Mouse (Mus musculus): ENCODE measurements at regions not wholly inside any gene's neighbourhood (a gene's known extent, or its start where the extent isn't known, plus 50 kb on each side); places are given as distances from the start of the nearest gene placed in this dataset.

DNA sequence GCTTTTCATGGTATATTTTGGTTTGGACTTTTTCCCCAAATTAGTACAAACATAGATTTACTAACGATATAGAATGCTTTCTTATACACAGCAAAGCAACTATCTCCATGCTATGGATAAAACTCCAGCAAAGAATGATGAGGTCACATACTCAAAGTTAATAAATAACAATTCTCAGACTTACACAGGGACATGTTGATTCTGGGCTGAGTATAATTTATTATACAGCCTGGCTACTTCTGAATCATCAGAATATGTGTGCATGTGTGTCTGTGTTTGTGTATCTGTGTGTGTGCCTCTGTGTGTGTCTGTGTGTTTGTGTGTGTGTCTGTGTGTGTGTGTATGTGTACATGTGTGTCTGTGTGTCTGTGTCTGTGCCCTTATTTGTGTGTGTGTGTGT is 314.1 kb upstream of the N6amt1 start:
- Histone ChIP-seq H3K27me3 (ENCODE audit: control insufficient read depth, insufficient read depth, insufficient read length) (no peaks in the 10 kb centered on the region), H3K79me2 (ENCODE audit: control insufficient read depth, insufficient read depth) (no peaks in the 10 kb centered on the region), H3ac (ENCODE audit: control insufficient read depth, insufficient read length) (no peak overlapping the region), H3K4me3 (no peak overlapping the region), H3K36me3 (ENCODE audit: control insufficient read depth, insufficient read depth) (no peaks in the 10 kb centered on the region), H3K4me2 (ENCODE audit: low read depth) (no peak overlapping the region)
- TF ChIP-seq REST (IDR thresholded peaks at IDR 0.05; ENCODE audit: insufficient read depth, insufficient read length) (no peak), USF1 (IDR thresholded peaks at IDR 0.05; ENCODE audit: low read depth) (no peak), E2F4 (IDR thresholded peaks at IDR 0.05; ENCODE audit: insufficient read depth) (no peak), TCF12 (IDR thresholded peaks at IDR 0.05; ENCODE audit: insufficient read depth, poor library complexity, severe bottlenecking) (no peak), POLR2AphosphoS2 (IDR thresholded peaks at IDR 0.05; ENCODE audit: insufficient read length, low read depth) (no peak), MYOD1 (IDR thresholded peaks at IDR 0.05; ENCODE audit: control insufficient read depth in 1 of 3, insufficient read length in 2 of 3, low read depth in 2 of 3) (no peak), MYOG (IDR thresholded peaks at IDR 0.05; ENCODE audit: control insufficient read depth in 1 of 3, insufficient read depth in 1 of 3, insufficient read length in 2 of 3, low read depth in 2 of 3) (no peak), CEBPB (IDR thresholded peaks at IDR 0.05; ENCODE audit: insufficient read depth, poor library complexity, severe bottlenecking) (no peak), SRF (IDR thresholded peaks at IDR 0.05; ENCODE audit: control insufficient read depth, insufficient read length, low read depth) (no peak), POLR2A (IDR thresholded peaks at IDR 0.05; ENCODE audit: insufficient read length, low read depth) (no peak), MAX (IDR thresholded peaks at IDR 0.05; ENCODE audit: low read depth) (no peak), TCF3 (IDR thresholded peaks at IDR 0.05; ENCODE audit: insufficient read length, low read depth) (no peak)

DNA sequence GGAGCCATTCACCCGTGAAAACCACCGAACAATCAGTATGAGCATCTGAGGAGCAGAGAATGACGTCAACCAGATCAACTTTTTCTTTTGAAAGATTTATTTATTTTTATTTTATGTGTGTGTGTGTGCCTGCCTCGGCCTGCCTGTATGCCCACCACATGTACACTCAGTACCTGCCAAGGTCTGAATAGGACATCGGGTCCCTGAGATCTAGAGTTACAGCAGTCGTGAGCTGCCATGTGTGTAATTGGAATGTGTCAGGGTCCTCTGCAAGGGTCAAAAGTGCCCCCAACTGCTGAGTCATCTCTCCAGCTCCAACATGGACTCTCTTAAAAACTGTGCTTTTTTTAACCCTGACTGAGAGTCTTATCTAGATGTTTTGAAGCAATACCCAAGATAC is 316.9 kb upstream of the N6amt1 start:
- Histone ChIP-seq H3K36me3 (ENCODE audit: control insufficient read depth, insufficient read depth) (no peaks in the 10 kb centered on the region), H3ac (ENCODE audit: control insufficient read depth, insufficient read length) (no peak overlapping the region), H3K4me3 (no peak overlapping the region), H3K27me3 (ENCODE audit: control insufficient read depth, insufficient read depth, insufficient read length) (no peaks in the 10 kb centered on the region), H3K4me2 (ENCODE audit: low read depth) (no peak overlapping the region), H3K79me2 (ENCODE audit: control insufficient read depth, insufficient read depth) (no peaks in the 10 kb centered on the region)
- TF ChIP-seq MAX (IDR thresholded peaks at IDR 0.05; ENCODE audit: low read depth) (no peak), CEBPB (IDR thresholded peaks at IDR 0.05; ENCODE audit: insufficient read depth, poor library complexity, severe bottlenecking) (no peak), POLR2AphosphoS2 (IDR thresholded peaks at IDR 0.05; ENCODE audit: insufficient read length, low read depth) (no peak), TCF3 (IDR thresholded peaks at IDR 0.05; ENCODE audit: insufficient read length, low read depth) (no peak), POLR2A (IDR thresholded peaks at IDR 0.05; ENCODE audit: insufficient read length, low read depth) (no peak), MYOD1 (IDR thresholded peaks at IDR 0.05; ENCODE audit: control insufficient read depth in 1 of 3, insufficient read length in 2 of 3, low read depth in 2 of 3) (no peak), MYOG (IDR thresholded peaks at IDR 0.05; ENCODE audit: control insufficient read depth in 1 of 3, insufficient read depth in 1 of 3, insufficient read length in 2 of 3, low read depth in 2 of 3) (no peak), E2F4 (IDR thresholded peaks at IDR 0.05; ENCODE audit: insufficient read depth) (no peak), SRF (IDR thresholded peaks at IDR 0.05; ENCODE audit: control insufficient read depth, insufficient read length, low read depth) (no peak), REST (IDR thresholded peaks at IDR 0.05; ENCODE audit: insufficient read depth, insufficient read length) (no peak), TCF12 (IDR thresholded peaks at IDR 0.05; ENCODE audit: insufficient read depth, poor library complexity, severe bottlenecking) (no peak), USF1 (IDR thresholded peaks at IDR 0.05; ENCODE audit: low read depth) (no peak)

DNA sequence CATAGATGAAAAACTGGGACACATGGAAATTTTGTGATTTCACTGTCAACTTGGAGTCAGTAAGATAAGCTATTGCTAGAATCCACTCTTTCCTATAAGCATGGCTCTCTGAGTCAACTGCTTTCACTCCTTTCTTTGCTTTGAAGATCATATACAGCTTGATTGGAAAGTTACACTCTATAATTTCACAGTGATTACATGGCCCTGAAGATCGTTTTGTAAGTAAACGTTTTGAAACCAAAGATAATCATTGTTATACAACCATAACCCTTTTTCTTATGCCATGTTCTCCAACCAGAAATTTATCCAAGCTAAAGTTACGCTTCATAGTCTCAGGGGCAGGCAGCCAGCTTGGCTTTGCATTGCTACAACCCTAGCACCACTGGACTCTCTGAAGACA is 322.1 kb upstream of the N6amt1 start:
- TF ChIP-seq POLR2AphosphoS2 (IDR thresholded peaks at IDR 0.05; ENCODE audit: insufficient read length, low read depth) (no peak), E2F4 (IDR thresholded peaks at IDR 0.05; ENCODE audit: insufficient read depth) (no peak), SRF (IDR thresholded peaks at IDR 0.05; ENCODE audit: control insufficient read depth, insufficient read length, low read depth) (no peak), TCF3 (IDR thresholded peaks at IDR 0.05; ENCODE audit: insufficient read length, low read depth) (no peak), MAX (IDR thresholded peaks at IDR 0.05; ENCODE audit: low read depth) (no peak), REST (IDR thresholded peaks at IDR 0.05; ENCODE audit: insufficient read depth, insufficient read length) (no peak), MYOD1 (IDR thresholded peaks at IDR 0.05; ENCODE audit: control insufficient read depth in 1 of 3, insufficient read length in 2 of 3, low read depth in 2 of 3) (no peak), CEBPB (IDR thresholded peaks at IDR 0.05; ENCODE audit: insufficient read depth, poor library complexity, severe bottlenecking) (no peak), TCF12 (IDR thresholded peaks at IDR 0.05; ENCODE audit: insufficient read depth, poor library complexity, severe bottlenecking) (no peak), POLR2A (IDR thresholded peaks at IDR 0.05; ENCODE audit: insufficient read length, low read depth) (no peak), MYOG (IDR thresholded peaks at IDR 0.05; ENCODE audit: control insufficient read depth in 1 of 3, insufficient read depth in 1 of 3, insufficient read length in 2 of 3, low read depth in 2 of 3) (no peak), USF1 (IDR thresholded peaks at IDR 0.05; ENCODE audit: low read depth) (no peak)
- H3K4me3 ChIP-seq = no peak overlapping the region
- no peaks in the 10 kb centered on the region for H3K27me3 ChIP-seq (ENCODE audit: control insufficient read depth, insufficient read depth, insufficient read length)
- no peak overlapping the region for H3ac ChIP-seq (ENCODE audit: control insufficient read depth, insufficient read length)
- no peaks in the 10 kb centered on the region for H3K79me2 ChIP-seq (ENCODE audit: control insufficient read depth, insufficient read depth)
- H3K4me2 ChIP-seq (ENCODE audit: low read depth) = no peak overlapping the region
- no peaks in the 10 kb centered on the region for H3K36me3 ChIP-seq (ENCODE audit: control insufficient read depth, insufficient read depth)

DNA sequence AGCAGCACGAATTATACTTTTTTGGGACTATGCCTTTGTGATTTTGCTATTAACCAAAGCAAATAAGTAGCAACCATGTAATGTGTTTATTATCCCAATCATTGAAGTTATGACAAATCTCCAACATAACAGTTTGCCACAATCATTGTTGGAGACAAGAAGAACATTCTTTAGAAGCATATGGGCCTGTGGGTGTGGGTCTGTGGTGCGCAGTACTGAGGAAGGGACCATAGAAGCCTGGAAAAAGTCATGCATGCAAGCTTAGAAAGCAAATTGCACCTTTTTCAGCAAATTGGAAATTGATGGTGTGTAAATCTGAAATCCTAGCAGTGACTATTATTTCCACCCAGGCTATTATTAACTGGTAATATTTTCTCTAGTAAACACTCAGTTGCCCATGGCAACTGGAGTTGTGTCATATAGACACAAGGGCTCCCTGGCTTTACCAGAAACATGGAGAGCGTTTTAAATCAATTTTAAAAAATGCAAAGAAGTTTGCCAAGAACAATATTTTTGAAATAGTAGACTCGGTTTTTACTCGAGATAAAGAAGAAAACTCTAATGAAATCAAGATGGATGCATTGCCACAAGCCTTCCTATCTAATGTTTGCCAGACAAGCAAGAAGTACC is 325.4 kb upstream of the N6amt1 start:
- Histone ChIP-seq H3K4me2 (ENCODE audit: low read depth) (no peak overlapping the region), H3K27me3 (ENCODE audit: control insufficient read depth, insufficient read depth, insufficient read length) (no peaks in the 10 kb centered on the region), H3K4me3 (no peak overlapping the region), H3K36me3 (ENCODE audit: control insufficient read depth, insufficient read depth) (no peaks in the 10 kb centered on the region), H3ac (ENCODE audit: control insufficient read depth, insufficient read length) (no peak overlapping the region), H3K79me2 (ENCODE audit: control insufficient read depth, insufficient read depth) (no peaks in the 10 kb centered on the region)
- TF ChIP-seq TCF3 (IDR thresholded peaks at IDR 0.05; ENCODE audit: insufficient read length, low read depth) (no peak), MYOG (IDR thresholded peaks at IDR 0.05; ENCODE audit: control insufficient read depth in 1 of 3, insufficient read depth in 1 of 3, insufficient read length in 2 of 3, low read depth in 2 of 3) (no peak), REST (IDR thresholded peaks at IDR 0.05; ENCODE audit: insufficient read depth, insufficient read length) (no peak), SRF (IDR thresholded peaks at IDR 0.05; ENCODE audit: control insufficient read depth, insufficient read length, low read depth) (no peak), CEBPB (IDR thresholded peaks at IDR 0.05; ENCODE audit: insufficient read depth, poor library complexity, severe bottlenecking) (no peak), TCF12 (IDR thresholded peaks at IDR 0.05; ENCODE audit: insufficient read depth, poor library complexity, severe bottlenecking) (no peak), E2F4 (IDR thresholded peaks at IDR 0.05; ENCODE audit: insufficient read depth) (no peak)

Measured in myocyte (in vitro differentiated cells).